Mouse (Mus musculus) heart, adult 2 months (tissue): Measurements from ENCODE around the gene Acss2.

Source experiments
- CTCF ChIP-seq: fragments of 200-600 bp; IDR thresholded peaks from 2 replicates; pipeline ENCODE4 v1.8.1; 2022; ENCODE audit warnings: antibody characterized with exemption, mild to moderate bottlenecking, moderate library complexity
- EP300 ChIP-seq: fragments of 200-500 bp; IDR thresholded peaks from 2 replicates; pipeline ENCODE4 v1.6.1; 2011; ENCODE audit warnings: low read depth, low read length, control low read depth; ENCODE audit not compliant: insufficient read depth
- POLR2A ChIP-seq: fragments of 200-500 bp; IDR thresholded peaks from 2 replicates; pipeline ENCODE4 v1.6.1; 2011; ENCODE audit warnings: mild to moderate bottlenecking, low read depth, low read length, control low read depth; ENCODE audit not compliant: insufficient read depth

DNA sequence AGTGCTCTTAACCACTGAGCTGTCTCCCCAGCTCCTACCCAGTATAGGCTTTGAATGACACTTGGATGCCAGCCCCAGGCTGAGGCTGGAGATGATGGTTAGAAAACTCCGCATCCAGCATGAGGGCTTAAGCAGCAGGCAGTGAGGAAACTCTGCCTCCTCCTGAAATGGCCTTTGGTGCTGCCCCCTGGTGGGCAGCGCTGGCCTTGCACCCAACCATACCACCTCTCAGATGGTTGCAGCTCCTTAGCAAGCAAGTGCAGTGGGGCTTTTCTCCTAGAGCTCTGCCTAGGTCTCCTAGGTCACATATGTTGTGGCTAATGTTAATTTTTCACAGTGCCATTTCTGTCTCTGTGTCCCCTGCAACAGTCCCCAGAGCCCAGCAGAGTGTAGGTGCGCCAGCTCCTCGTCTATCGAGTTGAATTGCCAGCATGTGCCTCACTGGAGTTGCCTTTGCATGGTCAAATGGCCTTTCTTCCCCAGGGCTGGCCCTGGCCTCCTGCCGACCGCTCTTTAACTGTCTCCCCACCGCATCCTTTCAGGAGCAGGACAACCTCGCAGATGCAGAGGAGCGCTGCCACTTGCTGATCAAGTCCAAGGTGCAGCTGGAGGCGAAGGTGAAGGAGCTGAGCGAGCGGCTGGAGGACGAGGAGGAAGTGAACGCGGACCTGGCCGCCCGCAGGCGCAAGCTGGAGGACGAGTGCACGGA lies 109.4 kb downstream of the Acss2 start:
- TF ChIP-seq POLR2A (no peak), CTCF (no peak; the same call in 1 of the 2 replicates), EP300 (0 out of 2 replicates have a peak, but pooled peaks have one; percentile 35)
